Mouse (Mus musculus) CH12.LX (cell line): ENCODE results near the gene Rfc1. TPM values are rescaled to one million over a fixed set of nuclear protein-coding genes. Genes with fewer than 3 reads are reported as not detected.

Experiments used
- DNase-seq: peaks from one replicate; pipeline ENCODE4 v3.0.0-alpha.2; 2013; ENCODE audit errors: extremely low read depth
- H3K27ac ChIP-seq: 2 replicates; pipeline ENCODE4 v1.5.1; 2012; ENCODE audit warnings: low read depth, mild to moderate bottlenecking, control low read depth, moderate library complexity; ENCODE audit not compliant: insufficient read depth
- H3K27me3 ChIP-seq: replicated peaks from 2 replicates; pipeline ENCODE3; 2012; ENCODE audit warnings: inconsistent platforms
- H3K36me3 ChIP-seq, 2 experiments: replicated peaks in 1 of 2; 2 replicates each; pipeline versions ENCODE3 to v1.6.1; 2012; ENCODE audit warnings: inconsistent platforms in 1 of 2, low read length in 1 of 2, mild to moderate bottlenecking in 1 of 2, mixed read lengths in 1 of 2, moderate library complexity in 1 of 2; ENCODE audit not compliant: control insufficient read depth in 1 of 2, insufficient read depth in 1 of 2
- H3K4me1 ChIP-seq, 2 experiments: 2 replicates each; pipeline ENCODE4 v1.6.1; 2012; ENCODE audit warnings: inconsistent platforms in 1 of 2, moderate library complexity in 1 of 2; ENCODE audit not compliant: insufficient read depth in 2 of 2, control insufficient read depth in 1 of 2
- H3K4me2 ChIP-seq: 2 replicates; pipeline ENCODE4 v1.6.1; 2012; ENCODE audit warnings: low read depth, mild to moderate bottlenecking, control low read depth; ENCODE audit not compliant: poor library complexity, insufficient read depth, severe bottlenecking
- H3K4me3 ChIP-seq, 3 experiments: fragments of 150-350 bp in 1 of 3; sonication (generic) in 1 of 3; replicated peaks in 1 of 3; 2 replicates each; pipeline versions ENCODE3 to v1.5.1; 2011 to 2012; ENCODE audit warnings: low read depth in 2 of 3, low read length in 2 of 3, mild to moderate bottlenecking in 2 of 3, moderate library complexity in 2 of 3, control low read depth in 1 of 3, improper control_type of control experiment in 1 of 3, inconsistent platforms in 1 of 3, mixed read lengths in 1 of 3; ENCODE audit not compliant: poor library complexity in 1 of 3
- H3K79me2 ChIP-seq: replicated peaks from 2 replicates; pipeline ENCODE4 v1.6.1; 2012; ENCODE audit warnings: mild to moderate bottlenecking, moderate library complexity; ENCODE audit not compliant: control insufficient read depth, poor library complexity, insufficient read depth, severe bottlenecking; ENCODE audit errors: extremely low read depth
- H3K9ac ChIP-seq: 2 replicates; pipeline ENCODE4 v1.6.1; 2012; ENCODE audit warnings: low read depth, mild to moderate bottlenecking, control low read depth, moderate library complexity; ENCODE audit not compliant: insufficient read depth
- H3K9me3 ChIP-seq: replicated peaks from 2 replicates; pipeline ENCODE3; 2012; ENCODE audit warnings: low read length, inconsistent platforms, mixed read lengths
- BHLHE40 ChIP-seq: IDR thresholded peaks from 2 replicates; pipeline ENCODE4 v1.6.1; 2011; ENCODE audit warnings: mild to moderate bottlenecking, low read depth, low read length, improper control_type of control experiment
- CHD1 ChIP-seq: IDR thresholded peaks from 2 replicates; pipeline ENCODE4 v1.6.1; 2012; ENCODE audit warnings: low read depth, low read length, improper control_type of control experiment, inconsistent platforms
- CTCF ChIP-seq, 2 experiments: IDR thresholded peaks in 1 of 2; conservative IDR thresholded peaks in 1 of 2; 2 replicates each; pipeline ENCODE4 v1.5.1; 2011 to 2012; ENCODE audit warnings: low read depth in 2 of 2, low read length in 2 of 2, improper control_type of control experiment in 1 of 2, inconsistent platforms in 1 of 2, mild to moderate bottlenecking in 1 of 2, moderate library complexity in 1 of 2
- ETS1 ChIP-seq: conservative IDR thresholded peaks from 2 replicates; pipeline ENCODE4 v1.6.1; 2012; ENCODE audit warnings: low read depth, mild to moderate bottlenecking, inconsistent platforms, low read length, improper control_type of control experiment, moderate library complexity
- GABPA ChIP-seq: IDR thresholded peaks from 2 replicates; pipeline ENCODE4 v1.6.1; 2012; ENCODE audit warnings: low read depth, low read length, improper control_type of control experiment, inconsistent platforms; ENCODE audit not compliant: insufficient replicate concordance
- IRF4 ChIP-seq: IDR thresholded peaks from 2 replicates; pipeline ENCODE4 v1.6.1; 2014; ENCODE audit warnings: low read depth, mild to moderate bottlenecking, inconsistent platforms, low read length, improper control_type of control experiment
- JUN ChIP-seq: IDR thresholded peaks from 2 replicates; pipeline ENCODE4 v1.6.1; 2011; ENCODE audit warnings: low read depth, mild to moderate bottlenecking, low read length, improper control_type of control experiment, moderate library complexity; ENCODE audit not compliant: insufficient read depth
- JUND ChIP-seq: conservative IDR thresholded peaks from 2 replicates; pipeline ENCODE4 v1.6.1; 2011; ENCODE audit warnings: low read depth, low read length, improper control_type of control experiment
- KAT2A ChIP-seq: IDR thresholded peaks from 2 replicates; pipeline ENCODE4 v1.6.1; 2012; ENCODE audit warnings: low read length, improper control_type of control experiment, inconsistent platforms; ENCODE audit not compliant: insufficient replicate concordance
- MAX ChIP-seq: IDR thresholded peaks from 2 replicates; pipeline ENCODE4 v1.6.1; 2011; ENCODE audit warnings: low read length, improper control_type of control experiment
- MEF2A ChIP-seq: IDR thresholded peaks from 2 replicates; pipeline ENCODE4 v1.6.1; 2014; ENCODE audit warnings: low read depth, mild to moderate bottlenecking, inconsistent platforms, low read length, improper control_type of control experiment, borderline replicate concordance
- MXI1 ChIP-seq: IDR thresholded peaks from 2 replicates; pipeline ENCODE4 v1.6.1; 2011; ENCODE audit warnings: mild to moderate bottlenecking, low read depth, low read length, improper control_type of control experiment
- PAX5 ChIP-seq: IDR thresholded peaks from 2 replicates; pipeline ENCODE4 v1.6.1; 2012; ENCODE audit warnings: low read length, inconsistent platforms, mixed read lengths
- POLR2AphosphoS2 ChIP-seq: IDR thresholded peaks from 2 replicates; pipeline ENCODE4 v1.6.1; 2011; ENCODE audit warnings: low read depth, low read length, improper control_type of control experiment
- RAD21 ChIP-seq: IDR thresholded peaks from 2 replicates; pipeline ENCODE4 v1.6.1; 2011; ENCODE audit warnings: low read depth, mild to moderate bottlenecking, low read length, improper control_type of control experiment, moderate library complexity
- SIN3A ChIP-seq: IDR thresholded peaks from 2 replicates; pipeline ENCODE4 v1.6.1; 2012; ENCODE audit warnings: low read length, improper control_type of control experiment, inconsistent platforms
- SMC3 ChIP-seq: IDR thresholded peaks from 2 replicates; pipeline ENCODE4 v1.6.1; 2011; ENCODE audit warnings: low read depth, low read length, improper control_type of control experiment
- UBTF ChIP-seq: IDR thresholded peaks from 2 replicates; pipeline ENCODE4 v1.6.1; 2012; ENCODE audit warnings: low read depth, mild to moderate bottlenecking, inconsistent platforms, low read length, improper control_type of control experiment, moderate library complexity
- USF1 ChIP-seq: IDR thresholded peaks from 2 replicates; pipeline ENCODE4 v1.6.1; 2014; ENCODE audit warnings: low read depth, mild to moderate bottlenecking, inconsistent platforms, low read length, improper control_type of control experiment
- ZC3H11A ChIP-seq: IDR thresholded peaks from 2 replicates; pipeline ENCODE4 v1.6.1; 2012; ENCODE audit warnings: low read depth, mild to moderate bottlenecking, inconsistent platforms, low read length, improper control_type of control experiment
- ZNF384 ChIP-seq: IDR thresholded peaks from 2 replicates; pipeline ENCODE4 v1.6.1; 2012; ENCODE audit warnings: low read depth, low read length, improper control_type of control experiment, inconsistent platforms
- dilution Hi-C: fragments of 300-500 bp; cut with MboI; formaldehyde crosslinking; loops from 2 replicates; pipeline ENCODE4 v1.14.3; 2020; ENCODE audit warnings: low sequenced_read_pairs; ENCODE audit not compliant: extremely low pct_unique_long_range_greater_than_20kb, extremely low pct_ligation_motif_present
- in situ Hi-C: fragments of 300-500 bp; cut with MboI; formaldehyde crosslinking; loops from 3 replicates; pipeline ENCODE4 v1.14.3; 2019; ENCODE audit warnings: low sequenced_read_pairs, low pct_ligation_motif_present, low pct_unique_long_range_greater_than_20kb, mixed read lengths
- polyA plus RNA-seq: library from polyadenylated mRNA; unstranded; fragments of >175 nt; gene quantifications from 2 replicates; pipeline ENCODE4 v1.2.1, GENCODE M21; 2012; ENCODE audit warnings: low read depth; ENCODE audit not compliant: insufficient read length
- total RNA-seq, 2 experiments: library from RNA; depleted of rRNA; stranded (reverse); fragments of 300-350 nt in 1 of 2; fragments of >200 nt in 1 of 2; gene quantifications; 2 replicates each; pipeline ENCODE4 v1.2.3; 2012 to 2014

Gene Rfc1
- total and polyA plus RNA-seq, 3 experiments = 64.9 to 83.1 (median 80.8) TPM

DNA sequence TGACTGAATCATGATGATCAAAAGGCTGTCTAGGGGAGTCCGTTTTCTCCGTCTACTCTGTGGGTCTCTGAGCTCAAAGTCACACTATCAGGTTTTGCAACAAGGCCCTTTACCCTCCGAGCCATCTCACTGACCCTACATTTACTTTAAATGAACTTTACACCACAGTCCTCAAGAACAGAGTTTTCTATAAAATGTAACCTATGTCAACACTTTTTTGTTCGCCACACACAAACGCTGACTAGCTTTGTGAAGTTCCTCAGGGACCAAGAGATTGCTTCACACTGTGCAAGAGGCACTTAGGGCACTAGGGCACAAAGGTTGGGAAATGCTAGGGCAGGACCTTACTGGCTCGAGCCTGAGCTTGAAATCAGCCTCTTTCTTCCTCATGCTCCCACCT, 21.4 kb upstream of the Rfc1 start:
- Histone ChIP-seq H3K27me3 (peaks cover 5% of the 10 kb centered on the region), H3K4me2 (no peak overlapping the region), H3K4me1 (no peaks in the 10 kb centered on the region), H3K27ac (no peak overlapping the region), H3K4me3 (no peak overlapping the region), H3K36me3 (no peaks in the 10 kb centered on the region), H3K9me3 (peaks cover 2% of the 10 kb centered on the region), H3K9ac (no peak overlapping the region), H3K79me2 (no peaks in the 10 kb centered on the region)
- dilution Hi-C loops (no loop called here), in situ Hi-C loops (no loop called here)
- TF ChIP-seq PAX5 (no peak), UBTF (no peak)
- no peak for DNase-seq

DNA sequence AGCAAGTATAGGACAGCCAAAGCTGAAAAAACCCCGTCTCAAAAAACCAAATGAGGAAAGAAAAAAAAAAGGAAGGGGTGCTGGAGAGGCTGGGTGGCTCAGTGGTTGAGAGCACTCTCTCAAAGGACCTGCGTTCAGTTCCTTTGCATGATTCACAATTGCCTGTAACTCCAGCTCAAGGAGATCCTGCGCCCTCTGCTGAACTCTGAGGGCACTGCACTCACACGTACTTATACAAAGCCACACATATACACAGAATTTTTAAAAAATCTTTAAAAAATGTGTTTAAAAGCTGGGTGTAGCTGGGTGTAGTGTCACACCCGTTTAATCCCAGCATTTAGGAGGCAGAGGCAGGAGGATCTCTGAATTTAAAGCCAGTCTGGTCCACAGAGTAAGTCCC, 19.5 kb upstream of the Rfc1 start:
- DNase-seq = no peak
- Histone ChIP-seq H3K9ac (no peak overlapping the region), H3K9me3 (peaks cover 2% of the 10 kb centered on the region), H3K4me3 (no peak overlapping the region), H3K4me2 (no peak overlapping the region), H3K79me2 (no peaks in the 10 kb centered on the region), H3K27me3 (peaks cover 7% of the 10 kb centered on the region), H3K27ac (no peak overlapping the region), H3K4me1 (no peaks in the 10 kb centered on the region), H3K36me3 (no peaks in the 10 kb centered on the region)
- TF ChIP-seq CTCF (conservative IDR thresholded peaks at IDR 0.05 in 1 of 2, IDR thresholded peaks at IDR 0.05 in 1 of 2; ENCODE audit: low read depth in 2 of 2, low read length in 2 of 2) (peak in 1 of 2 experiments; percentile 35; a peak in 2 of 4 replicates), ETS1 (no peak), RAD21 (no peak)
- in situ Hi-C loops = no loop called here
- dilution Hi-C loops = no loop called here

GRCm38 (mm10) chr5:65354097-65354496, 18.6 kb upstream of the Rfc1 start:
- no peak overlapping the region for H3K4me3 ChIP-seq
- peaks cover 7% of the 10 kb centered on the region for H3K27me3 ChIP-seq
- H3K9ac ChIP-seq = no peak overlapping the region
- dilution Hi-C loops = no loop called here
- in situ Hi-C loops = no loop called here
- H3K36me3 ChIP-seq = no peaks in the 10 kb centered on the region
- H3K79me2 ChIP-seq = no peaks in the 10 kb centered on the region
- no peaks in the 10 kb centered on the region for H3K4me1 ChIP-seq
- peaks cover 2% of the 10 kb centered on the region for H3K9me3 ChIP-seq
- H3K4me2 ChIP-seq = no peak overlapping the region
- TF ChIP-seq IRF4 = no peak
- TF ChIP-seq JUND = no peak
- no peak for TF ChIP-seq UBTF
- TF ChIP-seq KAT2A = no peak
- TF ChIP-seq ZC3H11A = no peak
- TF ChIP-seq SMC3 = no peak
- no peak for TF ChIP-seq POLR2AphosphoS2
- TF ChIP-seq ZNF384 = no peak
- no peak for TF ChIP-seq CHD1
- TF ChIP-seq JUN = no peak
- no peak for TF ChIP-seq BHLHE40
- TF ChIP-seq ETS1 = no peak
- no peak for TF ChIP-seq GABPA
- TF ChIP-seq MEF2A = no peak
- TF ChIP-seq USF1 = no peak
- TF ChIP-seq SIN3A = no peak
- TF ChIP-seq MXI1 = no peak
- no peak for TF ChIP-seq MAX
- no peak for DNase-seq
- H3K27ac ChIP-seq = no peak overlapping the region
